Mouse (Mus musculus): Measurements from ENCODE around the gene Zbtb20.

Zbtb20 gene

DNA sequence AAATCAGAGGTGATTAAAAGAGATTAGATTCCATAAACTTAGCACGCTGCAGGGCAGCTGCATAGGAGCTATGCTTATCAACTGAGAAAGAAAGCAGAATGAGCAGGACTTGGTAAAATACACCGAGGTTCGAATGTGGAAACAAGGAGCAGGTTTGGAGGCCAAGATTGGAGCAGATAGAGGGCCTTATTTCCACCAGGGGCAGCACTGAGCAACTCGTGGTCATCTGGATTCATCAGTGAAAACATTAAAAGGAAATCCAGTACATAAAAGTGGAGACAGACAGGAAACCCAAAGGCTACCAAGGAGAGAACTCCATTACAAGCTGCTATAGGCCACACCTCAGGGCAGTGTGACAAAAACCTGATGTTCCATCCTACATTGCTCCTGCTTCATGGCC is 686.3 kb downstream of the Zbtb20 start:
- peak in 1 of 2 experiments; percentile 37 for DNase-seq (ENCODE audit: low spot score in 2 of 2)

DNA sequence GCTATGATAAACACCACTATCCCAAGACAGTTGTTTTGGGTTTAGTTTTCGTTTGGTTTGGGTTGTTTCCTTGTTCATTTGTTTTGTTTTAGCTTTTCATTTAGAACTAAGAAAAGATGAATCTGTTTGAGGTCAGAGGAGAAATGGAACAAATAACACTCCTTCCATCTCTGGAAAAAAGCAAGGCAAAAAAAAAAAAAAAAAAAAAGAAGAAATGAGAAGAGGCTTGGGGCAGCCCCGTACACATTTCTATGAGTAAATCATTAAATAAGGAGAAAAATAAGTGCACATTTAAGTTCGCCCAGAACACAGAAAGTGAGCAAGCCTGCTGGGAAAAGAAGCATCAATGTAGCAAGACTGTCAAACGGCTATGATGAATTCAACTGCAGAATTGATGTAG is 690.2 kb downstream of the Zbtb20 start:
- DNase-seq (ENCODE audit: low spot score in 2 of 2): no peak

DNA sequence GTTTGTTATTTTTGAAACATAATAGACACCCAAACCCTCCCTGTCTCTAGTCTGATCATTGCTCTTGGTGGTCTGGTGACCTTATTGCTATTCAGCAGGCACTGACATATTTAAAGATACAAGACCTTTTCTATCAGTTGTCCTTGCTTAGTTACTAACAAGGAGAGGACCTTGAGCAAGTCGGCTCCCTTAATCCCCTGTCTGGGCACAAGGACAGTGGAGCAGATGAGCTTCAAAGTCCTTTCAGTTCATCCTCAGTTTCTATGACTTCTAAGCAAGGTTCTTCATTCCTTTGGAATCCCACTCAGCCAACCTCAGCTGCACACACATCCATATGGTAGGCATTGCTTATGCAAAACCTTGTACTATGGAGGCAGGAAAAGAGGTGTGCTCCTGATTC is 690.8 kb downstream of the Zbtb20 start:
- no peak for DNase-seq (ENCODE audit: low spot score in 2 of 2)

DNA sequence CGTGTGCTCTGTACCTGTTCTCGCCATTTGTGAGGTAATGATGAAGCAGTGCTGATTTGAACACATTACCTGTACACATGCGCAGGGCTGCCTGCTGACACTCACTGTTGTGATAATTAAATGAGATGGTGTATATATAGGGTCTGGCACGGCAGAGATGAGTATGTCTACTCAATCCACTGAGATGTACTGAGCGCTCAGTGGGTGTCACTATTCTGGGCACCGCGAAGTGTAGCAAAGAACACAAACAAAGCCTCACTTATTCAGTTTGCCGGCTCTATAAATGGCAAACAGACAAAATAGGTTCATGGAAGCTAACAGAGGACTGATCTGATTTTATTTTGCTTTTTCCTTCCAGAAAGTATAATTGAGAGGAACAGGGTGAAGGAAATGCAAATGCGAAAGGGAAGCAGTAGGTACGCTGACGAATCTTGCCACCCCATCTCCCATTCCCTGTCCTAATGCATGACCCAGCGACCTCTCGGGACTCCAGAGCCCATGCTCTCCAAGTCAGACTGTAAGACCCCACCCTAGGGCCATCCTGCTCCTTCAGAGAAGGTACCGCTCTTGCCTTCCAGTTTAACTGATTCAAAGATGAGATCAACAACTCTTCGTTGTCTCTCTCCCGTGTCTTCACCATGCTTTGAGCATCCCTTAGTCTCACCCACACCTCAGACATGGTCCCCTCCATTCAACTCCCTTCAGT is 695.8 kb downstream of the Zbtb20 start:
- no peak for DNase-seq (ENCODE audit: low spot score in 2 of 2)

DNA sequence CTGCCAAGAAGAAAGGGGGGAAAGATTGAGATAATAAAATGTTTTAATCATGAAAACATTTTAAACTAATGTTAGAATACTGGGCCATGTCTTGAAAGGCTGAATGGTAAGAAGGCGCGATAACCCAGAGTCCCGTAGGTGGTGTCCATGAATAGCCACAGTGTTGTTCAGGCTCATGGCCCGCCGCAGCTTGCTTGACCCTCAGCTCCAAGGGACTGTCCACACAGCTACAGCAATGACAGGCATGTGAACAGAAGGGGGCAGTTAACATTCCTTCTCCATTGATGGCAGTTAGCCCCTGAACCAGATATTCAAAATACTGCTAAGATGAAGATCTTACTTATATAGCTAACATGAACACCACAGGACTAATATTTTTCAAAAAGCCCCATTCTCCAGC is 696.5 kb downstream of the Zbtb20 start:
- no peak for DNase-seq (ENCODE audit: low spot score in 2 of 2)

DNA sequence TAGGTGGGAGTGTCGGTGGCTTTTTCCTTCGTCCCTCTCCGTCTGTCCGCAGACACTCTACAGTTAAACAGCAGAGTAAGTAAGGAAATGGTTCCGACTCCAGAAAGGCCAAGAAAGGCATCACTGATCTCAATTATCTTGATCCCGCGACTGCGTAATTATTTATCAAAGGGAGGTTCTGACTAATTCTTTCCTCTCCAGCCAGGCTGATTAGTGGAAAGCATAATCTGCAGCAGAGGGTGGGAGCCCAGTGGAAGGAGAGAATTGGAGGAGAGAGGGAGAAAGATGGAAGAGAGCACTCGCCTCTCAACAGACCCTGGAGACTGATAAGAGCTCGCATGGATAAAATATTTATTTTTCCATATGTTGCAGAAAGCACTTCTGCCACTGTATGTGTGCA is 697.1 kb downstream of the Zbtb20 start:
- no peak for DNase-seq (ENCODE audit: low spot score in 2 of 2)

DNA sequence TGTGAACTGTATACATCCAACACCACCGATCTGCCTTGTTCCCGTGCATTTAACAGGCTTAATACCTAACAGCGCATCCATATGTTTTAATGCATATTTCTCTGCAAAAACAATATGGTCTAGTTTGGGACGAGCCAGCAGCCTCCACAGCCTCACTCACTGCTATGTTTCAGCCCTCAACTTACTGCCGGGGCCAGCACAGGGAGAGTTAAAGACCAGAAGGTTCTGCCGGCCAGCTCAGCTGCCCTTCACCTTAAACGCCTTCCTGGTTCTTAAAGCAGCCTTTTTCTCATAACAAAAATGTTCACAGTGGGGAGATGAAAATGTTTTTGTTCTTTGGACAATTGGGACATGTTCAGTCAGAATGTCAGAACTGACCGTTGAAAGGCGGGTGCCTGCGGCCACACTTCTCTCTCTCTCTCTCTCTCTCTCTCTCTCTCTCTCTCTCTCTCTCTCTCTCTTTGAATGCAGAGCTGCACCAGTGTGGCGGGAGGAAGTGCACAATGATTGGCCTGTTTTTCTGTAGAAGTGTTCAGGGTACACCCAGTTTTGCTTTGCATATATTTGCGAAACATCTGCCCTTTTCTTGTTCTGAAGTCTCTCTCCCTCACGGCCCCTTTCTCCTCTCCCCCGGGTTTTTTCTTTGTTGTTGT is 697.6 kb downstream of the Zbtb20 start:
- no peak for DNase-seq (ENCODE audit: low spot score in 2 of 2)

DNA sequence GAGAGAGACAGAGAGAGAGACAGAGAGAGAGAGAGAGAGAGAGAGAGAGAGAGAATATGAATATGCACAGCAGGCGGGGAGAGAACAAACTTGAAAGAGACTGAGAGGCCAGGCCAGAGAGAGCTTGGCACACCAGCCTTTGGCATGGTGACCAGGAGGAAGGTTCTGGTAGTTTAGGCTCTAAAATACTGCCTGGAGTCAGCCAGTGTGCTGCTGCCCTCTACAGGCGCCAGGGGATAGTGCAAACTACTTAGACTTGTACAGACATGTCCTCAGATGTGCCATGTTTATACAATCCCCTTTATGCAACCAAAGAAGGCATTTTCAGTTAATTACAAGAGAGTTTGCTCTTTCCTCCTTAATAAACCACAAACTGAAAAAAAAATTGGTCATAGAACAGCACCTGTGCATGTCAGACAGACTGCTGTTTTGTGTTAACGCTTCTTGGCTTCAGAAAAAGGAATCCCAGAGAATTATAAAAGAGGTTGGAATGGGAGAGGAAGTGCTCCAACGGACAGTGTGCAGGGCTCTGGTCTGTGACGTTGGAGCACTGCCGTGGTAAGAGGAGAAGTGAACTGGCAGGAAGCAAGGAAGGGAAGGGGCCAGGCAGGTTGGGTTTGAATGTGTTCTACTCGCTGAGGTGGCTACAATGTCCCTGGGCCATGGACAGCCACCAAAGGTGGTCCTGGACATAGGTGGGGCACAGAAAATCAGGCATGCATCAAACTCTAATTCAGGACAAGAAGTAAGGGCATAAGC is 698.5 kb downstream of the Zbtb20 start:
- DNase-seq (ENCODE audit: low spot score in 2 of 2): peak; percentile 43 to 81

DNA sequence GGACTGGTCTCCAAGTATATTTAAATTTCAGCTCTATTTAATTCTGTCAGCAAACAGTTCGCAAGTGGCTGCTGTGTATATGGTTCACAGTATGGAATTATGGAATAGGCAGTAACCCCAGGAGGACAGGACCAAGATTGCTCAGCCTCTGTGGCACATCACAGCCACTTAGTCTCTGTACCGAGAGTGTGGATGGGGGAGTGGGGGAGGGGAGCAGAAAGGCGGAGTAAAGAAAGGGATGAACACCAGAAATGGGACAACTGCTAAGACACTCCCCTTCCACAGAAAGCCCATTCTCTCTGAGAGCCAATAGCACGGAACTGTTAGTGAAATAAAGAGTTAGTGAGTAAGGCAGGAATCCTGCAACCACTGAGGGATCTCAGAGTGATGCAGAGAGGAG is 699.4 kb downstream of the Zbtb20 start:
- DNase-seq (ENCODE audit: low spot score in 2 of 2): no peak

DNA sequence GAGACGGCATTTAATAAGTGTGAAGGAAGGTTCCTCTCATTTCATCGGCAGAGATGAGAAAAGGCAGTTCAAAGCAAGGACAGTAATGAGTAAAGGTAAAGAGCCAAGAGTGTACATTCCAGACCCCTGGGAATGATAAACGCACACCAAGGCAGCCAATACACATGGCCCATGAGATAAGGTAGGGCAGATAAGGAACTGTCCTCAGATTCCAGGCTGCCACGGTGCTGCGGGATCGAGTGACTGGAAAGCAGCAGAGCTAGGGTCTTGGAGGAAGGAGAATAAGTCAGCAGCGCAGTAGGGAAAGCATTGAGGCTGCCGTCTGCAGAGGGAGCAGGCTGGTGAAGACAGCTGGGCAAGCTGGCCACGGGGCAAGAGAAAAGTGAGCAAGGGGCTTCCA is 699.8 kb downstream of the Zbtb20 start:
- no peak for DNase-seq (ENCODE audit: low spot score in 2 of 2)

DNA sequence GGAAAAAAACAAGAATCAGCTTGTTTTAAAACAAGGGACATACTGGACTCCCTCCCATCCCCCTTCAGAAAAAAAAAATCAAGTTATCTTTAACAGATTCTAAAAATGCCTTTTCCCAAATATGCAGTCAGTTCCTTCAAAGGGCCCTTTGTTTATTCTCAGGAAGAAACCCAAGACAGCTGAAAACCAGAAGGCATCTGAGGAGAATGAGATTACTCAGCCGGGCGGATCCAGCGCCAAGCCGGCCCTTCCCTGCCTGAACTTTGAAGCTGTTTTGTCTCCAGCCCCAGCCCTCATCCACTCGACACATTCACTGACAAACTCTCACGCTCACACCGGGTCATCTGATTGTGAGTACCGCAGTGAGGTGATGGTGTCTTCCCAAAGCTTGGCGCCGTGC is 701.7 kb downstream of the Zbtb20 start:
- no peak for DNase-seq (ENCODE audit: low spot score in 2 of 2)

DNA sequence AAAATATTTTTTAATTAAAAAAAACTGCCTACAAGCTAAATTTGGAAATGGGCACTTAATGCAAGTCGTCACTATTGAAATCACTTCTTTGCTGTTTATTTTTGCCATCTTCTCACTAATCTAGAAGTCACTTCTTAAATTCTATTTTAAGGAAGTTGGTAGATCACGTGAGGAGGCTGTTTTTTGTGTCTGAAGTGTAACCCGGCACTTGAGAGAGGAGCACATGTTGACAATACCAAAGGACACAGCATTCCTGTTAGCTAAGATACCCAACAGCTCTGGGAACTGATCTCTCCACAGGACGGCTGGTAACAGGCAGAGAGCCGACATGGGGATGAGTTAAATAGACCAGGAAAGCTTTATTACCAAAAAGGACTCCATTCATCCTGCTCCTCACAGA is 702.7 kb downstream of the Zbtb20 start:
- DNase-seq (ENCODE audit: low spot score in 2 of 2): no peak

DNA sequence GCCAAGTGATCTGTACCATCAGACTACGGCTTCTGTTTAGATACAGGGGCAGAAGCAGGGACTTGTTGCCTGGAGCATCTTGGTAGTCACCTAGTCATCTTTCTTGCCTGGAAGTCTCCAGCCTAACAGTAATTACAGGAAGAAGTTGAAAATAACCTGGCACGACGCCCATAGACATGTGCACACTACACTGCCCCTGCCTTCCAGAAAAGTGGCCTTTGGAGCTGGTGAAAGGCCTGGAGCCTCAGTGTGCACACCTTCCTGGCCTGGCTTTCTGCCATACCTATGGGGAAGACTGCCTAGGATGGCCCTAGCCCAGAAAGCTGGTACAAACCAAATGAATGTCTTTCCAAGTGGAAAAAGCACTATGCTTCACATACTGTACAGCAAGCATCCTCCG is 703.4 kb downstream of the Zbtb20 start:
- DNase-seq (ENCODE audit: low spot score in 2 of 2): no peak

DNA sequence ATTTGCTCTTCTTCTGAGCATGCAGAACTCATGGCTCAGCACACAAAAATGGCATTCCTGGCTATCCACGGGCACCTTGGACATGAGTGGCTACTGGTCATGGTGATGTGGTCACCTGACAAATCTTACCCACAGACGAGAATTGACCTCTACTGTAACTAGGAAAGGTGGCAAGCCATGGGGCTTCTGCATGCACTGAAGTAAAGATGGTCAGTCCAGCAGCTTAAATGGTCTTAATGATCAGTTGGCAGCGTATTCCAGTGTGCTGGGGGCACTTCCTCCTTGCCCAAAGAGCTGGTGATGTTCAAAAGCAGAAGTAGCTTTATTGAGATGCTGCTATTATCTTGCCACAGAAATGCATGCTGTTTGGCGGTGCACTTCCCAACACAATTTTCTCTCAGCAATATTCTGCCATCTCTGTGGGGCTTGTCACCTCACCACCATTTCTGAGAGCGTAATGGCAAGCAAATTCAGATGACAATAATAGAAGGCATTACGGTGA is 704.7 kb downstream of the Zbtb20 start:
- no peak for DNase-seq (ENCODE audit: low spot score in 2 of 2)

DNA sequence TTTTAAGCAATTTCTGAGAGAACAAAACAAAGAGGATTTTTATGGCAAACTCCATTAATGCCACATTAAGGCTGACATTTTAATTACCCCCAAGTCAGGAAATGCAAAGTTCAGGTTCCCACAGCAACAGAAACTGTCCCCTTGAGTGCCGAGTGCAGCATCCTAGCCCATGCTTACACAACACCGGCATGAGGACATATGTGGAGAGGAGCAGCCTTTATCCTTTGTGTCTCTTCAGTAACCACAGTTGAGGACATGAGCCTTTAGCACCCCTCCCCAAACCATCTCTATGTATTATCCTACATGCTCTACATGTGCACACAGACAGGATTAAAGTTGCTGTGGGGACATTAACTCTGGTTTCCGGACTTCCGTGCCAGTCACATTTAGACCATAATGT is 705.9 kb downstream of the Zbtb20 start:
- no peak for DNase-seq (ENCODE audit: low spot score in 2 of 2)

DNA sequence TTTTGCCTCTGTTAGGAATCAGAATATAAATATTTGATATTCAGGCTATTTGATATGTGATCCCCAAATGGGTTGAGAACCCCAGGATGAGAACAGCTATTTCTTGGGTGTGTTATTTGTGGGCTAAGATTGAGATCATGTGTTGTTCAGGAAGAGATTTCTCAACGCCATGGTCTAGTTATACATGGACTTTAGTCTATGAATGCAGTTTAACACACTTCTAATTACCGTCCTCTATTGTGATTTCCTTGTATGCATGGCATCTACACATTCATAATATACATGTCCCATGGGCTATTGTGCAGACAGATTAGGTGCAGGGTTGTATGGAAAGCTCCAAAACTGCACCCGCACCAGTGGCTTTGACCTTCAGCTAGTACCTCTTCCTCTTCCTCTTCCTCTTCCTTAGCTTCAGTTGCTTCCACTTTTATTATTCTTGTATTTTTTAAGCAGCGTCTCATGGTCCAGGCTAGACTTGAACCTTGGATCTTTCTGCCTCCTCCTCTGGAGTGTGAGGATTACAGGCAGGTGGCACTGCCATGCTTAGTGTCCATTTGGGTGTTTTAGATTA is 711.3 kb downstream of the Zbtb20 start:
- no peak for DNase-seq (ENCODE audit: low spot score in 2 of 2)

DNA sequence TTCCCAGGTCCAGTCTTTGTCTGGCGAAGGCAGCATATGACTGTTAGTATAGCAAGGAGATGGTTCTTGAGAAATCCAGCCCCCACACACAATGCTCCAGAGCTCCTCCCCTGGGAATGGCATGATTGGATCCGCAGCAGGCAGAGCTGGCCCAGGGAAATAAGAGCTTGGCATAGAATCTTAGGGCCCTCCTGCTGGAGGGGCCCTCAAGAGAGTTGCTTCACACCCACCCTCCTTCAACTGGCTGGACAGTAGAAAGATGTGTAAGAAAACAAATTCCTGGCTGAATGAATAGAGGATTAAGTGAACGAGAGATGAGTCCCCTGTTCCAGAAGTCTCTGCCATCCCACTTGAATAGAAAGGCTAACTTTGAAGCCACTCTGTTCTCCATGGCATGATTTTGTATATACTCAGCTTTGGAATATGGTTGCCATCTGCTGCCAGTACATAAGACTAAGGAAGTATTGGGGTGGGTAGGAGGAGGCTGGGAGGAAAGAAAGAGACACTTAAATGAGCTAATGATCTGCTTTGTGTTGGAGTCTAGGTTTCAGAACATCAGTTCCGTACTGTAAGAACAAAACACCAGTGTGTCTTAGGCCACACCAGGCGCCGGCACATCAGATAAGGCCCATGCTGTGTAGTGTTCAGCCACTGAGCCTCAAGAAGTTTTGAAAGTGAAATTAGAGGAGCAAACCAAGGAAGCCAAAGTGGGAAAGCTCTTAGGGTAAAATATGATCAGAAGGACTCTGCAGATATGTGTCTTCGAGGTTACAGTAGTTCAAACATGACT is 715.2 kb downstream of the Zbtb20 start:
- no peak for DNase-seq (ENCODE audit: low spot score in 2 of 2)

DNA sequence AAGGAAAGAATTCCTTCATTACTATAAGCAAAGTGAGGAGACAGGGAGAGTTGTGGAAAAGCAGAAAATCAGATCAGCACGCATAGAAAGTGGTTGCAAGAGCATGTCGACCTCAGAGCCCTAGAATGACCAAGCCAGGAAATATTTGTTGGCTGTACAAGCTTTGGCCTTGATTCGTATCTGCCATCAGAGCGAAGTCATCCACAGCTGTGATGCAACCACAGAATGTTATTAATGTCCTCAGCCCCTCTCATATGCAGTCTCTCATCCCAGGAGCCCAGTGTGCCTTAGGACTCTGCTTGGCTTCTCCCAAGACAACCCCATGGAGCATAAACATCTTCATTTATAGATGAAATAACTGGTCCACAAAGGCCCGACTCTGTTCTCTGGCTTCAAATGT is 716.4 kb downstream of the Zbtb20 start:
- DNase-seq (ENCODE audit: low spot score in 2 of 2): no peak

DNA sequence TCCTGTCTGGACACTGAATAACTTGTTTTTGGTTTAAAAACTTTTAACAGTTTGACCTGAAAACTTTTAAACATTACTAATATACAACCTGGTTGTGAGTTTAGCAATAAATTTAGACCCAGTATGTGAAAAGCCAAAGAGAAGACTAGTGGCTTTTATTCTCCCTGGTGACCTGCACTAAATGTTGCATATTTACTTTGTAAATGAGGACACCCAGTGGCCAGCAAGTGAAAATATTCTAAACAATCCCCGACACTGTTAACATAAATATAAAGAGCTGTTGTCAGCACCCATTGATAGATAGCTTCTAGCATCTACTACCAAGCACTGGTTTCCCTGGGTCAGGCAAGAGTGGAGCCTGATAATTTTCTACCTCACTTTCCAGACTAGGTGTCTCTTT is 717.1 kb downstream of the Zbtb20 start:
- DNase-seq (ENCODE audit: low spot score in 2 of 2): no peak

DNA sequence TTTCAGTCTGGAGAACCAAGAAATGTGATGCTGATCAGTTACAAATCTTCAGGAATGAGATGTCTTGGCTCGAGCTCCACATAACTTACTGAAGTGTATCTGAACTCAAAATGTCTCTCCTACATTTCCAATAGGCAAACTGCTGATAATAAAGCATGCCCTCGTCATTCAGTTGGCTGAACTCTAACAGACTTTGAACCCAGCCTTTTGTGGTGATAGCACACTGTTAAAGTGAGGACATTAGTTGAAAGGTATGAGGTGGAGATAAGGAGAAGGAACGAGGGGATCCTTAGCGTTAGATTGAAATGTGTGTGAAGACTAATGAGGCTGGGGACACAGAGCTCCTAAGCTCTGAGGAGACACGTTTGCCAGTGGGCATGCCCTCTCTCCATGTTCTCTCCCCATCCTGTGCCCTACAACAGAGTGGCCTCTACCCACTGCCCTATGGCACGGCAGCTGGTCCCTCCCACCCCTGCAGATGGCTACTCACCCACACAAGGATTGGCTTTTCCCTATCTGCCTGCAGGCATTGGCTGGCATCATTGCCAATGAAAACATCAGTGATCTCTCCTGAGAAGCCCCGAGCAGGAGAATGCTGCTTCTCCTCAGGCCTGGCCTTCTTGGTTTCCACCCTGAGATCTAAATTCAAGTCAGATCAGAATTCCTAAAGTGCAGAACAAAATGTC is 721.8 kb downstream of the Zbtb20 start:
- DNase-seq (ENCODE audit: low spot score in 2 of 2): no peak

DNA sequence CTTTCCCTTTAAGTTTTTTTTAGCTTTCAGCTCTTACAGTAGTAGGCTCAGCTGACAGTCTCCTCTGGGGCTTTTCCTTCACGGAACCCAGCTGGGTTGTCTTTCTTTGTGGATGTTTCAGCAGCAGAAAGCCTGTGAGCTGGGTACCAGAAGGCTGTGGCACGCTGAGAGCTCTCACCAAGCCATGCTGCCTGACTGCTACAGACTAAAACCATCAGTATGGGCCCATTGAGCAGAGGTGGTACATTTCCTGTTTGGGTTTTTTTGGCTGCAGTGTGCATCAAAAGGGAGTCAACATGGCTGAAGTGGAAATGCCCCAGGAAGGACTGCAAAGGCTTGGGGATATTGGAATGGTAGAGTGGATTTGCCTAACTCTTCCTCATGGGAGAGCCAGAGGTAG is 724.0 kb downstream of the Zbtb20 start:
- DNase-seq (ENCODE audit: low spot score in 2 of 2): no peak

Measured in spleen, postnatal 10 days (tissue).